Mouse (Mus musculus): ENCODE results near the gene Rab11a. TPM values are rescaled to one million over a fixed set of nuclear protein-coding genes. Genes with fewer than 3 reads are reported as not detected.
"Not testable (repeated sequence)": the region's sequence is repeated elsewhere in the genome, so short reads cannot be mapped to it uniquely, and the experiment has no call there.

Rab11a gene
- polyA plus RNA-seq, 1 experiment from 2014 or later, result 335 TPM

DNA sequence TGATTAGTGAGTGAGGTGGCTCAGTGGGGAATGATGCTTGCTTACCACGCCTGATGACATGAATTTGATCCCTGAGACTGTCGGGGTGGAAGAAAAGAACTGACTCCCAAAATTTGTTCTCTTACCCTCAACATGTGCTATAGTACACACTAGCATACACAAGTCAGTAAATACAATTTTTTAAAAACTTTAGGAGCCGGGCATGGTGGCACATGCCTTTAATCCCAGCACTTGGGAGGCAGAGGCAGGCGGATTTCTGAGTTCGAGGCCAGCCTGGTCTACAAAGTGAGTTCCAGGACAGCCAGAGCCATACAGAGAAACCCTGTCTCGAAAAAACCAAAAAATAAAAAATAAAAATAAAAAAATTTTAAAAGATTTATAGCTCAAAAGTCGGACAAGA lies 2.6 kb downstream of the Rab11a start:
- H3K27me3 ChIP-seq (ENCODE audit: control insufficient read depth, insufficient read depth, low read length); H3K9me3 ChIP-seq (replicated peaks; ENCODE audit: control insufficient read depth, low read length); H3K9ac ChIP-seq (ENCODE audit: low read length); H3K4me2 ChIP-seq (ENCODE audit: low read depth, low read length); H3K36me3 ChIP-seq (ENCODE audit: control insufficient read depth, insufficient read depth); H3K4me3 ChIP-seq (ENCODE audit: low read length); H3K27ac ChIP-seq (ENCODE audit: low read length); ATAC-seq (replicated peaks; ENCODE audit: extremely low read depth, insufficient read depth, low FRiP score): not testable (repeated sequence)
- 89% methylated on average over 7 of the region's 7 CpGs for WGBS
- peaks cover 14% of the 10 kb centered on the region for H3K4me1 ChIP-seq (ENCODE audit: control insufficient read depth, insufficient read depth, low read length)

DNA sequence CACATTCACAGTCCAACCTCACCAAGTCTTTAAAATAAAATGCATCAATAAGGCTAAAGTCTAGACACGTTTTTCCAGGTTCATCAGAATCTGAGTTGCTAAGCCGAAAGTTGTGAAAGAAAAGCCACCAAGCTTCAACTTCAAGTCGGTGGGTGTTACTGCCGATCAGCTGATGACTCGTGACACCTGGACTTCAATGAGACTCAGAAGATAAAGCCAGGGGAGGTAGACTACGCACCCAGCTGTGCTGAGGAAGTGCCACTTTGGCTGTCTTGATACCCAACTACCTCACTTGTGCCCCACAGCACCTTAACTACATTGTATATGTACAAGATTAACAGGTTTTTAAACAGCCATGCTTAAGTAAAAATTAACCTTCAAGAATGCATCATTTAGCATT lies 3.4 kb downstream of the Rab11a start:
- H3K4me1 ChIP-seq (ENCODE audit: control insufficient read depth, insufficient read depth, low read length), result peaks cover 14% of the 10 kb centered on the region
- no peak overlapping the region for H3K4me3 ChIP-seq (ENCODE audit: low read length)
- H3K9me3 ChIP-seq (replicated peaks; ENCODE audit: control insufficient read depth, low read length), result no peaks in the 10 kb centered on the region
- peak overlapping the region; percentile 30 for H3K4me2 ChIP-seq (ENCODE audit: low read depth, low read length)
- no peaks in the 10 kb centered on the region for H3K27me3 ChIP-seq (ENCODE audit: control insufficient read depth, insufficient read depth, low read length)
- H3K36me3 ChIP-seq (ENCODE audit: control insufficient read depth, insufficient read depth), result no peaks in the 10 kb centered on the region
- ATAC-seq (replicated peaks; ENCODE audit: extremely low read depth, insufficient read depth, low FRiP score), result no peak
- no peak overlapping the region for H3K27ac ChIP-seq (ENCODE audit: low read length)
- no peak overlapping the region for H3K9ac ChIP-seq (ENCODE audit: low read length)
- 44% methylated on average over 6 of the region's 6 CpGs for WGBS

DNA sequence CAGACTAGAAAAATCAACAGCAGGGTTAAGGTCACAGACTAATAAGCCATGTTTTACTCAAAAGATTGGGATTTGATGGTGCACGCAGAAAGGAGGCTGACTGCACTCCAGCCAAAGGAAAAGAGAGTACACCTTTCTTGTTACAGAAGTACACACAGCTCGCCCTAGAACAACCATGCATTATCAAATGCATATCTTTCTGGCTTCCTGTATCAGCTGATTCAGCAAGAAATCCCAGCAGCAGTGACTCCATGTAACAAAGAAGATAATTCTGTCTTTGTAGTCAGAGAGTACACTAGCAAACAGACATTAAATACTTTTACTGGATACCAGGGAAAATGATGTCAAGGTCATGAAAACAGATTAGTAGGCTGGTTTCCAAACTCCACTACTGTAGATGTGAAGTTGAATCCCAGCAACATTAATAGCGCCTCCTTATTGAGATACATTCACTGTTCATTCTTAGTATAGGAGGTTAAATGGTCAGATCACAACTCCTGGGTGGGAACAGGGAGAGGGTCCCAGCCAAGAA lies 6.5 kb downstream of the Rab11a start:
- peaks cover 14% of the 10 kb centered on the region for H3K36me3 ChIP-seq (ENCODE audit: control insufficient read depth, insufficient read depth)
- no peak for ATAC-seq (replicated peaks; ENCODE audit: extremely low read depth, insufficient read depth, low FRiP score)
- peaks cover 14% of the 10 kb centered on the region for H3K4me1 ChIP-seq (ENCODE audit: control insufficient read depth, insufficient read depth, low read length)
- H3K9ac ChIP-seq (ENCODE audit: low read length), result no peak overlapping the region
- no peak overlapping the region for H3K4me3 ChIP-seq (ENCODE audit: low read length)
- no peaks in the 10 kb centered on the region for H3K9me3 ChIP-seq (replicated peaks; ENCODE audit: control insufficient read depth, low read length)
- H3K27me3 ChIP-seq (ENCODE audit: control insufficient read depth, insufficient read depth, low read length), result no peaks in the 10 kb centered on the region
- no peak overlapping the region; the same call in 1 of the 2 replicates for H3K4me2 ChIP-seq (ENCODE audit: low read depth, low read length)
- no peak overlapping the region; the same call in 1 of the 2 replicates for H3K27ac ChIP-seq (ENCODE audit: low read length)
- WGBS, result 67% methylated on average over 3 of the region's 3 CpGs

DNA sequence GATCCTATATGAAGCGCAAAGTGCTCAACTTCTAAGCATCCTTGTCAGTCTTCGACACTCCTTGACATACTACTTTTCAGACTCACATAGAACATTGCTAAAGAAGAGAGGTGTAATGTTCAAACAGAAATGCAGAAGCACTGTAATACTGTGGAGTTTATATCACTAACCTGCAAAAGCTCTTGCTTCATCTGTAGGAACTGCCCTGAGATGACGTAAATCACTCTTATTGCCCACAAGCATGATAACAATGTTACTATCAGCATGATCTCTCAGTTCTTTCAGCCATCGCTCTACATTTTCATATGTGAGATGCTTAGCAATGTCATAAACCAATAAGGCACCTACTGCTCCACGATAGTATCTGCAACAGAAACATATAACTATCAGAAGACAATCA lies 11.1 kb downstream of the Rab11a start:
- H3K36me3 ChIP-seq (ENCODE audit: control insufficient read depth, insufficient read depth), result peaks cover 24% of the 10 kb centered on the region
- 94% methylated on average over 5 of the region's 5 CpGs for WGBS
- no peaks in the 10 kb centered on the region for H3K27me3 ChIP-seq (ENCODE audit: control insufficient read depth, insufficient read depth, low read length)
- H3K4me1 ChIP-seq (ENCODE audit: control insufficient read depth, insufficient read depth, low read length), result peaks cover 5% of the 10 kb centered on the region
- no peak for ATAC-seq (replicated peaks; ENCODE audit: extremely low read depth, insufficient read depth, low FRiP score)
- H3K9me3 ChIP-seq (replicated peaks; ENCODE audit: control insufficient read depth, low read length), result no peaks in the 10 kb centered on the region
- H3K4me2 ChIP-seq (ENCODE audit: low read depth, low read length), result no peak overlapping the region
- no peak overlapping the region for H3K9ac ChIP-seq (ENCODE audit: low read length)
- H3K4me3 ChIP-seq (ENCODE audit: low read length), result no peak overlapping the region
- H3K27ac ChIP-seq (ENCODE audit: low read length), result no peak overlapping the region

DNA sequence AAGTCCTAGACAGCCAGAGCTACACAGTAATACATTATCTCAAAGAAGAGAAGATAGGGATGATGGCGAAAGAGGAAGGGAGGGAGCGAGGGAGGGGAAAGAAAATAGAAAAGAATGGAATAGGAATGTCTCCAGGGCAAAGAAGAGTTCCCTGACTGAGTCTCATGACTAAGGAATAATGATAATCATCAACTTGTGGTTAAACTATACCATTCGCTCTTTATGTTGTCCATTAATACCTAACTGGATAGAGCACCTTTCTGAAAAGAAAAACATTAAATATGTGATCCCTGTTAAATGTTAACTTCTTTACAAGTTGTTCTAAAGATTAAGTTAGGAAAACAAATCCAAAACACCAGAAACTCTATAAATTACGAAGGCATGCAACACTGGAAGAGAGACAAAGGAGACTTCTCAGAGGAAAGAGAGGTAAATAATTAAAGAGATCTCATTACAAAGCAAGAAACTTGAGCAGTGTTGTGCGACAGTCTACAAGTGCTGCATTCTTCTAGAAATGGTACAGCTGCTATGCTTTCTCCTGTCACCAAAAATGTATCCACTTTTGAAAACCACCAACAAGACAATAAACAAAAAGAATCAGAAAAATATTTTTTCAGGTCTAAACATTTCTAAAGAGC lies 17.9 kb downstream of the Rab11a start:
- WGBS, result 69% methylated on average over 5 of the region's 5 CpGs
- Histone ChIP-seq H3K36me3 (ENCODE audit: control insufficient read depth, insufficient read depth) (peaks cover 8% of the 10 kb centered on the region), H3K9ac (ENCODE audit: low read length) (no peak overlapping the region), H3K9me3 (replicated peaks; ENCODE audit: control insufficient read depth, low read length) (no peaks in the 10 kb centered on the region), H3K27me3 (ENCODE audit: control insufficient read depth, insufficient read depth, low read length) (no peaks in the 10 kb centered on the region), H3K4me1 (ENCODE audit: control insufficient read depth, insufficient read depth, low read length) (peaks cover 3% of the 10 kb centered on the region; the same call in 1 of the 2 replicates), H3K4me3 (ENCODE audit: low read length) (no peak overlapping the region), H3K27ac (ENCODE audit: low read length) (no peak overlapping the region), H3K4me2 (ENCODE audit: low read depth, low read length) (no peak overlapping the region)
- no peak for ATAC-seq (replicated peaks; ENCODE audit: extremely low read depth, insufficient read depth, low FRiP score)

DNA sequence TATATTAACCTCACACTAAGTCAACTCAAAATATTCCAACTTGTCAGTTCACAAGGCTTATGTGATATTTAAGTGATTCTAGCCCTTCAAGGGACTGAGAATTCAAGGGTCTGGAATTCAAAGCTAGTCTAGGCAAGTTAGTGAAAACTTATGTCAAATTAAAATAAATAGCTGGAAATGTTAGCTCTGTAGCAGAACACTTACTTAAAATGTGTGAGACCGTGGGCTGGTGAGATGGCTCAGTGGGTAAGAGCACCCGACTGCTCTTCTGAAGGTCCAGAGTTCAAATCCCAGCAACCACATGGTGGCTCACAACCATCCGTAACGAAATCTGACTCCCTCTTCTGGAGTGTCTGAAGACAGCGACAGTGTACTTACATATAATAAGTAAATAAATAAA lies 27.3 kb downstream of the Rab11a start:
- 99% methylated on average over 3 of the region's 5 CpGs for WGBS
- H3K4me3 ChIP-seq (ENCODE audit: low read length); H3K4me1 ChIP-seq (ENCODE audit: control insufficient read depth, insufficient read depth, low read length); ATAC-seq (replicated peaks; ENCODE audit: extremely low read depth, insufficient read depth, low FRiP score); H3K27me3 ChIP-seq (ENCODE audit: control insufficient read depth, insufficient read depth, low read length); H3K27ac ChIP-seq (ENCODE audit: low read length); H3K9ac ChIP-seq (ENCODE audit: low read length); H3K4me2 ChIP-seq (ENCODE audit: low read depth, low read length); H3K9me3 ChIP-seq (replicated peaks; ENCODE audit: control insufficient read depth, low read length); H3K36me3 ChIP-seq (ENCODE audit: control insufficient read depth, insufficient read depth): not testable (repeated sequence)

DNA sequence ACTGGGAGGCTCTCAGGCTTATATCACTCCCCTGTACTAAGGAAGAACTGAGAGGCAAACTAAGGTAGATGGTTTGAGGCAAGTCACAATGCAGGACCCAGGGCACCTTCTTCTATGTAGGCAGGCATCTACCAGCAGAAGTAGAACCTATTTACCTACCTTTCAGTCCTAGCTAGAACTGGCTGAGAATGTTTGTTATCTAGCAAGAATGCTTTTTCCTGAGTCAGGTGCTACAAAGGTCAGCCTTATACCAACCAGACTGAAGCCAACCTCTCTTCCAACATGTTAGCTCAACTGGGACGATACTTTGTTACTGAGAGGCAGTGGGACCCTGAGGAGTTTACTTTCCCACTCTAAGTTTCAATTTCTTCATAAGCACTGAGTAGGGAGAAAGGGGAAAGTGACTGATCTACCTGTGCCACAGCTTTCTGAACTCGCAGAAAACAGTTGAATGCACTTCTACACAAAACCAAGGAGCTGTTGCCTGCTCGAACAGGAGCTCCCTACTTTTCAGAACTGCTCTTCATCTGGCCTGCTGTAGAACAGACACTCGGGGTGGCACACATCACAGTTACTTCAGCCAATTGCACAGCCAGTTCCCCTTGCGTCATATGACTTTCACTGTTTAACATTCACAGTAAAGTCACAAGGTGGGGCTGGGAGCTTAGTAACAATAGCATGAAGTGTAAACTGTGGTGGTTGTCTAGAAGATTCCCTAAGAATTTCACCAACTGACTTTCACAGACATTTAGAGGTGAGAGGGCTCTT lies 33.3 kb downstream of the Rab11a start:
- H3K4me1 ChIP-seq (ENCODE audit: control insufficient read depth, insufficient read depth, low read length), result peaks cover 15% of the 10 kb centered on the region
- H3K36me3 ChIP-seq (ENCODE audit: control insufficient read depth, insufficient read depth), result peaks cover 9% of the 10 kb centered on the region
- no peak overlapping the region for H3K27ac ChIP-seq (ENCODE audit: low read length)
- H3K9me3 ChIP-seq (replicated peaks; ENCODE audit: control insufficient read depth, low read length), result no peaks in the 10 kb centered on the region
- no peak overlapping the region for H3K4me3 ChIP-seq (ENCODE audit: low read length)
- 81% methylated on average over 5 of the region's 5 CpGs for WGBS
- no peak overlapping the region for H3K4me2 ChIP-seq (ENCODE audit: low read depth, low read length)
- no peak for ATAC-seq (replicated peaks; ENCODE audit: extremely low read depth, insufficient read depth, low FRiP score)
- no peaks in the 10 kb centered on the region for H3K27me3 ChIP-seq (ENCODE audit: control insufficient read depth, insufficient read depth, low read length)
- H3K9ac ChIP-seq (ENCODE audit: low read length), result no peak overlapping the region

DNA sequence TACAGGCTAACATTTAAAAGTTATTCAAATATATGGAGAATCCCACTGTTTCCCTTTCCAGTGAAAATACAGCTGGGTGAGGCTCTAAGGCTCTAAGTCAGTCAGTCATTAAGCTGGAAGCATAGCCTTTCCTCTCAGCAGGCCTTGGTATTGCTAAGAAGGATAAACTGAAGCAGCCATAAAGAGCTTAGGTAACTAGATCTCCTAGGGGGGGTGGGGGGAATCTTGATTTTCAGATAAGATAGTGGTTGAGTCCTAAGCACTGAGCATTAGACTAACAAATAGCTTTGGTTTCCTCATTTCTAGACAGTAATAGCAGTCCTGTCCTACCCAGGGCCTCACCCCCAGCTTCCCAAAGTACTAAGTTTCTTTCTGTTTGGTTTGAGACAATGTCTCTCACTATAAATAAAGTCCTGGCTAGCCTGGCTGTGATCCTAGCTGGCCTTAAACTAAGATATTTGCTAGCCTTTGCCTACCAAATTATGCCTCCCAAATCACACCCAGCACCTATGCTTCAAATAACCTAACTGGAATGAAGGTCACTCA lies 34.1 kb downstream of the Rab11a start:
- Histone ChIP-seq H3K36me3 (ENCODE audit: control insufficient read depth, insufficient read depth) (peaks cover 7% of the 10 kb centered on the region), H3K27ac (ENCODE audit: low read length) (no peak overlapping the region), H3K4me3 (ENCODE audit: low read length) (no peak overlapping the region), H3K9me3 (replicated peaks; ENCODE audit: control insufficient read depth, low read length) (no peaks in the 10 kb centered on the region), H3K4me1 (ENCODE audit: control insufficient read depth, insufficient read depth, low read length) (peaks cover 15% of the 10 kb centered on the region), H3K4me2 (ENCODE audit: low read depth, low read length) (no peak overlapping the region), H3K9ac (ENCODE audit: low read length) (no peak overlapping the region), H3K27me3 (ENCODE audit: control insufficient read depth, insufficient read depth, low read length) (no peaks in the 10 kb centered on the region)
- no peak for ATAC-seq (replicated peaks; ENCODE audit: extremely low read depth, insufficient read depth, low FRiP score)

DNA sequence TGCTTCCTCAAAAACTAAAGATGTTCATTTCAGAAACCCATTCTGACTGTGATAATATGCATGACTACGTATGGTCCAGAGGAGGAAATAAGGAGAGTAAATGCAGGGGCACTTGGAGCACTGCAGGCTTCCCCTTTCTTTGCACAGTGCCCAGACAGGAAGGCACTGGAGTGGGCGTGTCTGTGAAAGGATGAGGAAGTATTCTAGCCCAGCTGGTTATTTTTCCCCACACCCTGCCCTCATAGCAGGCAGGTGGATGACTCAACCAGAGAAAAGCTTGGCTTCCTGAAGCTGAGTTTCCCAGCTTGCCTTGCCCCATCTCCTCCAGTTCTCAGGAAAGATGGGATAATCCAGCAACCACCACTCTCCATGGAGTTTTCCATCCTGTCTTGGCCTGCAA lies 34.6 kb downstream of the Rab11a start:
- WGBS, result 45% methylated on average over 2 of the region's 2 CpGs
- Histone ChIP-seq H3K9ac (ENCODE audit: low read length) (no peak overlapping the region), H3K4me2 (ENCODE audit: low read depth, low read length) (no peak overlapping the region), H3K9me3 (replicated peaks; ENCODE audit: control insufficient read depth, low read length) (no peaks in the 10 kb centered on the region), H3K27me3 (ENCODE audit: control insufficient read depth, insufficient read depth, low read length) (no peaks in the 10 kb centered on the region), H3K4me1 (ENCODE audit: control insufficient read depth, insufficient read depth, low read length) (peaks cover 15% of the 10 kb centered on the region), H3K4me3 (ENCODE audit: low read length) (no peak overlapping the region), H3K27ac (ENCODE audit: low read length) (no peak overlapping the region), H3K36me3 (ENCODE audit: control insufficient read depth, insufficient read depth) (peaks cover 6% of the 10 kb centered on the region; the same call in 1 of the 2 replicates)
- no peak for ATAC-seq (replicated peaks; ENCODE audit: extremely low read depth, insufficient read depth, low FRiP score)
